Mouse (Mus musculus) hindbrain, embryonic 10.5 days (tissue): ENCODE data around the gene Tcf25. TPM values are rescaled to one million over a fixed set of nuclear protein-coding genes. Genes with fewer than 3 reads are reported as not detected.
A peak's percentile ranks its signal among the peaks of the same experiment; 100 is the strongest.

ENCODE experiments used
- DNase-seq: peaks from one replicate; pipeline ENCODE4 v3.0.0-alpha.2; 2017; ENCODE audit warnings: low spot score
- H3K27ac ChIP-seq: fragments of 300-500 bp; sonication (generic); 2 replicates; pipeline ENCODE4 v1.5.1; 2016; ENCODE audit warnings: mild to moderate bottlenecking, moderate library complexity
- H3K27me3 ChIP-seq: fragments of 300-500 bp; sonication (generic); 2 replicates; pipeline ENCODE4 v1.6.1; 2016; ENCODE audit warnings: mild to moderate bottlenecking; ENCODE audit not compliant: poor library complexity, insufficient read depth, severe bottlenecking
- H3K36me3 ChIP-seq: fragments of 300-500 bp; sonication (generic); 2 replicates; pipeline ENCODE4 v1.6.1; 2016; ENCODE audit warnings: mild to moderate bottlenecking, moderate library complexity
- H3K4me1 ChIP-seq: fragments of 300-500 bp; sonication (generic); replicated peaks from 2 replicates; pipeline ENCODE4 v1.6.1; 2016; ENCODE audit warnings: mild to moderate bottlenecking
- H3K4me3 ChIP-seq: fragments of 300-500 bp; sonication (generic); 2 replicates; pipeline ENCODE4 v1.5.1; 2016; ENCODE audit warnings: mild to moderate bottlenecking, moderate library complexity
- H3K9me3 ChIP-seq: fragments of 300-500 bp; sonication (generic); 2 replicates; pipeline ENCODE4 v1.6.1; 2016; ENCODE audit warnings: mild to moderate bottlenecking, moderate library complexity
- whole genome bisulfite sequencing: fragments of 180-500 bp; shearing (Covaris S2); methylation state at CpG from one replicate; pipeline ENCODE4 v1.1.7; 2016; 5-methylcytosine and 5-hydroxymethylcytosine counted together
- polyA plus RNA-seq: library from polyadenylated mRNA; unstranded; fragments of >200 nt; fragmentation: Nextera tagmentation; extraction: Ambion mirVana; gene quantifications from 2 replicates; pipeline ENCODE4 v1.2.1, GENCODE M21; 2016

Gene Tcf25
- polyA plus RNA-seq, 1 experiment from 2014 or later = 169 TPM

- H3K4me3 ChIP-seq = no peak overlapping the region
- H3K4me1 ChIP-seq = peaks cover 24% of the 10 kb centered on the region
- H3K27ac ChIP-seq = no peak overlapping the region
- H3K27me3 ChIP-seq = peaks cover 4% of the 10 kb centered on the region; the same call in 1 of the 2 replicates
- peaks cover 58% of the 10 kb centered on the region for H3K36me3 ChIP-seq
- no peak for DNase-seq
- H3K9me3 ChIP-seq = no peaks in the 10 kb centered on the region
- WGBS = 94% methylated on average over 9 of the region's 9 CpGs
Observed at GRCm38 (mm10) chr8:123402730-123403326, 29.3 kb downstream of the Tcf25 start.

- H3K27me3 ChIP-seq = peaks cover 14% of the 10 kb centered on the region
- WGBS = 46% methylated on average over 8 of the region's 8 CpGs
- H3K36me3 ChIP-seq = peaks cover 41% of the 10 kb centered on the region
- H3K4me3 ChIP-seq = no peak overlapping the region
- H3K27ac ChIP-seq = peak overlapping the region; percentile 29; the same call in 1 of the 2 replicates
- H3K4me1 ChIP-seq = peaks cover 30% of the 10 kb centered on the region
- DNase-seq = no peak
- no peaks in the 10 kb centered on the region for H3K9me3 ChIP-seq
Observed at GRCm38 (mm10) chr8:123404521-123404920, 31.0 kb downstream of the Tcf25 start.

- Histone ChIP-seq H3K4me1 (peaks cover 53% of the 10 kb centered on the region), H3K9me3 (no peaks in the 10 kb centered on the region), H3K27ac (peak within 1 kb of the TSS; percentile 51; the same call in 1 of the 2 replicates), H3K36me3 (peaks cover 18% of the 10 kb centered on the region), H3K4me3 (peak within 1 kb of the TSS; percentile 7; the same call in 1 of the 2 replicates), H3K27me3 (peaks cover 37% of the 10 kb centered on the region)
- 12% methylated on average over 4 of the region's 4 CpGs for WGBS
- peak; percentile 74 for DNase-seq
Observed at GRCm38 (mm10) chr8:123406786-123407185, 33.2 kb downstream of the Tcf25 start, which contains the start of gene Mc1r. Gene Mc1r, plus strand, starts transcription at chr8:123407107.

- no peaks in the 10 kb centered on the region for H3K9me3 ChIP-seq
- peaks cover 10% of the 10 kb centered on the region for H3K36me3 ChIP-seq
- H3K27me3 ChIP-seq = peaks cover 45% of the 10 kb centered on the region
- no peak for DNase-seq
- no peak overlapping the region for H3K4me3 ChIP-seq
- H3K27ac ChIP-seq = no peak overlapping the region
- peaks cover 61% of the 10 kb centered on the region for H3K4me1 ChIP-seq
- 93% methylated on average over 13 of the region's 13 CpGs for WGBS
Observed at GRCm38 (mm10) chr8:123407612-123408011, 34.1 kb downstream of the Tcf25 start.

- Histone ChIP-seq H3K27ac (peak overlapping the region; percentile 94), H3K9me3 (no peaks in the 10 kb centered on the region), H3K4me1 (peaks cover 74% of the 10 kb centered on the region), H3K36me3 (no peaks in the 10 kb centered on the region), H3K27me3 (peaks cover 58% of the 10 kb centered on the region), H3K4me3 (peak overlapping the region; percentile 73)
- 76% methylated on average over 9 of the region's 9 CpGs for WGBS
- no peak for DNase-seq
Observed at GRCm38 (mm10) chr8:123408586-123409544, 35.3 kb downstream of the Tcf25 start.

- peaks cover 68% of the 10 kb centered on the region for H3K4me1 ChIP-seq
- 44% methylated on average over 8 of the region's 8 CpGs for WGBS
- peak; percentile 61 for DNase-seq
- peak overlapping the region; percentile 73 for H3K4me3 ChIP-seq
- no peaks in the 10 kb centered on the region for H3K36me3 ChIP-seq
- peaks cover 58% of the 10 kb centered on the region for H3K27me3 ChIP-seq
- peak overlapping the region; percentile 94 for H3K27ac ChIP-seq
- no peaks in the 10 kb centered on the region for H3K9me3 ChIP-seq
Observed at GRCm38 (mm10) chr8:123410049-123410587, 36.6 kb downstream of the Tcf25 start.

GRCm38 (mm10) chr8:123410788-123411187, 37.2 kb downstream of the Tcf25 start:
- Histone ChIP-seq H3K4me1 (peaks cover 68% of the 10 kb centered on the region), H3K27me3 (peaks cover 58% of the 10 kb centered on the region), H3K4me3 (peak overlapping the region; percentile 73), H3K27ac (peak overlapping the region; percentile 94), H3K9me3 (no peaks in the 10 kb centered on the region), H3K36me3 (no peaks in the 10 kb centered on the region)
- WGBS = 7% methylated on average over 11 of the region's 11 CpGs
- DNase-seq = no peak

- Histone ChIP-seq H3K27me3 (peaks cover 58% of the 10 kb centered on the region), H3K4me3 (peak within 1 kb of the TSS; percentile 73), H3K27ac (peak within 1 kb of the TSS; percentile 94), H3K9me3 (no peaks in the 10 kb centered on the region), H3K36me3 (no peaks in the 10 kb centered on the region), H3K4me1 (peaks cover 67% of the 10 kb centered on the region)
- peak; percentile 89 for DNase-seq
- 0% methylated on average over 29 of the region's 29 CpGs for whole genome bisulfite sequencing
Observed at GRCm38 (mm10) chr8:123411246-123411645, 37.7 kb downstream of the Tcf25 start, which contains the start of gene Tubb3. Gene Tubb3, plus strand, starts transcription at chr8:123411424.

- no peak for DNase-seq
- Histone ChIP-seq H3K27ac (peak overlapping the region; percentile 94), H3K4me1 (peaks cover 68% of the 10 kb centered on the region), H3K4me3 (peak overlapping the region; percentile 73), H3K9me3 (no peaks in the 10 kb centered on the region), H3K27me3 (peaks cover 58% of the 10 kb centered on the region), H3K36me3 (peaks cover 5% of the 10 kb centered on the region)
- 5% methylated on average over 16 of the region's 16 CpGs for WGBS
Observed at GRCm38 (mm10) chr8:123411781-123412327, 38.3 kb downstream of the Tcf25 start.

- H3K4me1 ChIP-seq = peaks cover 70% of the 10 kb centered on the region
- peak overlapping the region; percentile 94 for H3K27ac ChIP-seq
- H3K27me3 ChIP-seq = peaks cover 56% of the 10 kb centered on the region
- WGBS = under 1% methylated on average over 12 of the region's 12 CpGs
- peaks cover 12% of the 10 kb centered on the region for H3K36me3 ChIP-seq
- H3K9me3 ChIP-seq = no peaks in the 10 kb centered on the region
- DNase-seq = peak; percentile 75
- peak overlapping the region; percentile 73 for H3K4me3 ChIP-seq
Observed at GRCm38 (mm10) chr8:123412560-123413170, 39.1 kb downstream of the Tcf25 start.

GRCm38 (mm10) chr8:123414255-123414654, 40.7 kb downstream of the Tcf25 start:
- no peaks in the 10 kb centered on the region for H3K9me3 ChIP-seq
- H3K27ac ChIP-seq = peak overlapping the region; percentile 94
- 15% methylated on average over 9 of the region's 9 CpGs for WGBS
- peaks cover 28% of the 10 kb centered on the region for H3K36me3 ChIP-seq
- peak; percentile 59 for DNase-seq
- H3K27me3 ChIP-seq = peaks cover 47% of the 10 kb centered on the region
- H3K4me3 ChIP-seq = peak overlapping the region; percentile 73
- H3K4me1 ChIP-seq = peaks cover 66% of the 10 kb centered on the region
